Mouse (Mus musculus) CH12.LX (cell line): ENCODE results near the gene Hipk2. TPM values are rescaled to one million over a fixed set of nuclear protein-coding genes. Genes with fewer than 3 reads are reported as not detected.

Source experiments
- DNase-seq: peaks from one replicate; pipeline ENCODE4 v3.0.0-alpha.2; 2013; ENCODE audit errors: extremely low read depth
- H3K27ac ChIP-seq: 2 replicates; pipeline ENCODE4 v1.5.1; 2012; ENCODE audit warnings: low read depth, mild to moderate bottlenecking, control low read depth, moderate library complexity; ENCODE audit not compliant: insufficient read depth
- H3K27me3 ChIP-seq: replicated peaks from 2 replicates; pipeline ENCODE3; 2012; ENCODE audit warnings: inconsistent platforms
- H3K36me3 ChIP-seq, 2 experiments: replicated peaks in 1 of 2; 2 replicates each; pipeline versions ENCODE3 to v1.6.1; 2012; ENCODE audit warnings: inconsistent platforms in 1 of 2, low read length in 1 of 2, mild to moderate bottlenecking in 1 of 2, mixed read lengths in 1 of 2, moderate library complexity in 1 of 2; ENCODE audit not compliant: control insufficient read depth in 1 of 2, insufficient read depth in 1 of 2
- H3K4me1 ChIP-seq, 2 experiments: 2 replicates each; pipeline ENCODE4 v1.6.1; 2012; ENCODE audit warnings: inconsistent platforms in 1 of 2, moderate library complexity in 1 of 2; ENCODE audit not compliant: insufficient read depth in 2 of 2, control insufficient read depth in 1 of 2
- H3K4me2 ChIP-seq: 2 replicates; pipeline ENCODE4 v1.6.1; 2012; ENCODE audit warnings: low read depth, mild to moderate bottlenecking, control low read depth; ENCODE audit not compliant: poor library complexity, insufficient read depth, severe bottlenecking
- H3K4me3 ChIP-seq, 3 experiments: fragments of 150-350 bp in 1 of 3; sonication (generic) in 1 of 3; replicated peaks in 1 of 3; 2 replicates each; pipeline versions ENCODE3 to v1.5.1; 2011 to 2012; ENCODE audit warnings: low read depth in 2 of 3, low read length in 2 of 3, mild to moderate bottlenecking in 2 of 3, moderate library complexity in 2 of 3, control low read depth in 1 of 3, improper control_type of control experiment in 1 of 3, inconsistent platforms in 1 of 3, mixed read lengths in 1 of 3; ENCODE audit not compliant: poor library complexity in 1 of 3
- H3K79me2 ChIP-seq: replicated peaks from 2 replicates; pipeline ENCODE4 v1.6.1; 2012; ENCODE audit warnings: mild to moderate bottlenecking, moderate library complexity; ENCODE audit not compliant: control insufficient read depth, poor library complexity, insufficient read depth, severe bottlenecking; ENCODE audit errors: extremely low read depth
- H3K9ac ChIP-seq: 2 replicates; pipeline ENCODE4 v1.6.1; 2012; ENCODE audit warnings: low read depth, mild to moderate bottlenecking, control low read depth, moderate library complexity; ENCODE audit not compliant: insufficient read depth
- H3K9me3 ChIP-seq: replicated peaks from 2 replicates; pipeline ENCODE3; 2012; ENCODE audit warnings: low read length, inconsistent platforms, mixed read lengths
- BHLHE40 ChIP-seq: IDR thresholded peaks from 2 replicates; pipeline ENCODE4 v1.6.1; 2011; ENCODE audit warnings: mild to moderate bottlenecking, low read depth, low read length, improper control_type of control experiment
- CHD1 ChIP-seq: IDR thresholded peaks from 2 replicates; pipeline ENCODE4 v1.6.1; 2012; ENCODE audit warnings: low read depth, low read length, improper control_type of control experiment, inconsistent platforms
- CHD2 ChIP-seq: IDR thresholded peaks from 2 replicates; pipeline ENCODE4 v1.6.1; 2011; ENCODE audit warnings: low read length, improper control_type of control experiment
- E2F4 ChIP-seq: IDR thresholded peaks from 2 replicates; pipeline ENCODE4 v1.6.1; 2011; ENCODE audit warnings: low read depth, low read length, improper control_type of control experiment; ENCODE audit not compliant: insufficient replicate concordance
- ETS1 ChIP-seq: conservative IDR thresholded peaks from 2 replicates; pipeline ENCODE4 v1.6.1; 2012; ENCODE audit warnings: low read depth, mild to moderate bottlenecking, inconsistent platforms, low read length, improper control_type of control experiment, moderate library complexity
- KAT2A ChIP-seq: IDR thresholded peaks from 2 replicates; pipeline ENCODE4 v1.6.1; 2012; ENCODE audit warnings: low read length, improper control_type of control experiment, inconsistent platforms; ENCODE audit not compliant: insufficient replicate concordance
- MAZ ChIP-seq: IDR thresholded peaks from 2 replicates; pipeline ENCODE4 v1.6.1; 2012; ENCODE audit warnings: low read depth, mild to moderate bottlenecking, inconsistent platforms, low read length, improper control_type of control experiment, moderate library complexity
- MYC ChIP-seq: IDR thresholded peaks from 2 replicates; pipeline ENCODE4 v1.6.1; 2011; ENCODE audit warnings: low read depth, mild to moderate bottlenecking, improper control_type of control experiment, low read length
- NELFE ChIP-seq: IDR thresholded peaks from 2 replicates; pipeline ENCODE4 v1.6.1; 2011; ENCODE audit warnings: low read depth, low read length, improper control_type of control experiment
- NRF1 ChIP-seq: IDR thresholded peaks from 2 replicates; pipeline ENCODE4 v1.6.1; 2014; ENCODE audit warnings: low read depth, mild to moderate bottlenecking, inconsistent platforms, low read length, improper control_type of control experiment, moderate library complexity
- PAX5 ChIP-seq: IDR thresholded peaks from 2 replicates; pipeline ENCODE4 v1.6.1; 2012; ENCODE audit warnings: low read length, inconsistent platforms, mixed read lengths
- POLR2A ChIP-seq: IDR thresholded peaks from 2 replicates; pipeline ENCODE4 v1.6.1; 2011; ENCODE audit warnings: low read depth, mild to moderate bottlenecking, improper control_type of control experiment, low read length
- RCOR1 ChIP-seq: conservative IDR thresholded peaks from 2 replicates; pipeline ENCODE4 v1.6.1; 2012; ENCODE audit warnings: low read depth, mild to moderate bottlenecking, inconsistent platforms, low read length, improper control_type of control experiment
- SMC3 ChIP-seq: IDR thresholded peaks from 2 replicates; pipeline ENCODE4 v1.6.1; 2011; ENCODE audit warnings: low read depth, low read length, improper control_type of control experiment
- TBP ChIP-seq: conservative IDR thresholded peaks from 2 replicates; pipeline ENCODE4 v1.6.1; 2011; ENCODE audit warnings: low read depth, low read length, improper control_type of control experiment
- UBTF ChIP-seq: IDR thresholded peaks from 2 replicates; pipeline ENCODE4 v1.6.1; 2012; ENCODE audit warnings: low read depth, mild to moderate bottlenecking, inconsistent platforms, low read length, improper control_type of control experiment, moderate library complexity
- USF2 ChIP-seq: conservative IDR thresholded peaks from 2 replicates; pipeline ENCODE4 v1.6.1; 2011; ENCODE audit warnings: low read depth, low read length, improper control_type of control experiment
- dilution Hi-C: fragments of 300-500 bp; cut with MboI; formaldehyde crosslinking; loops from 2 replicates; pipeline ENCODE4 v1.14.3; 2020; ENCODE audit warnings: low sequenced_read_pairs; ENCODE audit not compliant: extremely low pct_unique_long_range_greater_than_20kb, extremely low pct_ligation_motif_present
- in situ Hi-C: fragments of 300-500 bp; cut with MboI; formaldehyde crosslinking; loops from 3 replicates; pipeline ENCODE4 v1.14.3; 2019; ENCODE audit warnings: low sequenced_read_pairs, low pct_ligation_motif_present, low pct_unique_long_range_greater_than_20kb, mixed read lengths
- polyA plus RNA-seq: library from polyadenylated mRNA; unstranded; fragments of >175 nt; gene quantifications from 2 replicates; pipeline ENCODE4 v1.2.1, GENCODE M21; 2012; ENCODE audit warnings: low read depth; ENCODE audit not compliant: insufficient read length
- total RNA-seq, 2 experiments: library from RNA; depleted of rRNA; stranded (reverse); fragments of 300-350 nt in 1 of 2; fragments of >200 nt in 1 of 2; gene quantifications; 2 replicates each; pipeline ENCODE4 v1.2.3; 2012 to 2014

Hipk2 gene
- total and polyA plus RNA-seq, 3 experiments: 1.6 to 5.3 (median 2.6) TPM

DNA sequence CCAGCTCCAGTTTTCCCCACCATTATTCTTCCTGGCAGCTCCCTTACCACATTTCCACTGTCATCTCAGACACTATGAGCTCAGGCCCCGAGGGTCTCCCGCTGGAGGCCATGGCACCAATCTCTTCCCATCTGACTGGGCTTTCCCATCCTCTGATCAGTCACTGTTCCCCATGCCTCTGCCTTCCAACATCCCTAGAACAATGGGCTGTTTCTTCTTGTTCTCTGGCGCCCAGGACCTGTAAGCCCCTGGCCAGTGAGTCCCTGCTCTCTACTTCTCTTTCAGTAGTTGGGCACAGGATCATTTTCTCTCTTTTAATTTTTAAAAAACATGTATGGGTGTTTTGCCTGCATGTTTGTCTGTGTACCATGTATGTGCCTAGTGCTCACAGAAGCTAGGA lies 143.3 kb downstream of the Hipk2 start:
- dilution Hi-C loops: no loop called here
- DNase-seq: no peak

DNA sequence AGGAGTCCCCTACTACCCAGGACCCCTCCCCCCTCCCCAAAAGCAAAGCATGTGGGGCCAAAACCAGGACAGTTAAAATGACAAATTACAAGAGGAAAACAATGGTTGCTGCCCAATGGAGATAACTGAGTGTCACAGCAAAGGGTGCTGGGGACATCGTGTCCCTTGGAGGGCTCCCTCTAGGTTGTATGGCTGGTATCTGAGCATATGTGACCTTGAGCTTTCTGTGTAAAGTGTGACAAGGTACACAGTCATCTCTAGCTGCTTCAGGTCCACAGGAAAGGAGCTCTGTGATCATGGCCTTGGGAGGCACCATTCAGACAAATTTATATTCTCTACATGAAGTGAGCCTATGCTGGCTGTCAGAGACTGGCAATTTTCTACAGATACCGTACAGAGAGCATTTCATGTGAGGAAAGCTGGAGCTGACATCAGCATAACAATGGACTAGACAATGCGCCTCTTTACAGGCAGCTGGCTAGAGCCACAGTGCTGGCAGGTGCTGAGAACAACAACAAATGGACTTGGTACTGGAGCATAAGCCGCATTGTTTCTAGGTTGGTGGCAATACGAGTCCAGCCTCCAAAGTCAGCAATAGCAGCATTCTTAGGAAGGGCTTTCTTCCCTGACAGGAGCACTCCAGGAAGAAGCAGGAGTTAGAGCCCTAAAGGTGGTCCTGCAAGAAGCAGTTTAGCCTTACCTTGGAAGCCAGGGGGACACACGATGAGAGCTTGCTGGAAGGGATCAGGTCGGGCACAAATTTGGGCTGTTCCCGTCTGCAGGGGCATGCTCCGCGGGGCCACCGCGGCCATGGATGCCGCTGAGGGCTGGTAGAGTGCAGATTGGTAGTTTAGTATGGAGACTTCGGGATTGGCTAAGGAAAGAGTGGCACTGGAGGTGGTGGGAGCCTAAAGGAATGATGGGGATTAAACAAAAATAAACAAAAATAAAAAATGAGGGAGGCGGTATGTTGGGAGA lies 145.5 kb downstream of the Hipk2 start:
- Histone ChIP-seq H3K4me1 (peaks cover 0 to 21% of the 10 kb centered on the region in 2 experiments; a peak in 2 of 4 replicates), H3K27me3 (no peaks in the 10 kb centered on the region), H3K79me2 (no peaks in the 10 kb centered on the region), H3K4me2 (no peak overlapping the region), H3K4me3 (no peak overlapping the region), H3K36me3 (peaks cover 3 to 14% of the 10 kb centered on the region in 2 experiments), H3K27ac (no peak overlapping the region), H3K9me3 (no peaks in the 10 kb centered on the region), H3K9ac (no peak overlapping the region)
- no peak for DNase-seq
- in situ Hi-C loops: loop anchor here (25.0 kb wide), 1 partner anchor 332 kb away; no protein-coding TSS in a partner anchor
- TF ChIP-seq POLR2A (no peak), ETS1 (no peak), CHD2 (no peak), RCOR1 (no peak), UBTF (no peak), SMC3 (no peak), BHLHE40 (no peak), E2F4 (no peak), NRF1 (no peak), KAT2A (no peak)
- dilution Hi-C loops: no loop called here

More for the DNA sequence above, 143.3 kb downstream of the Hipk2 start:
- Histone ChIP-seq H3K4me1 (peaks cover 0 to 5% of the 10 kb centered on the region in 2 experiments; a peak in 2 of 4 replicates), H3K27me3 (no peaks in the 10 kb centered on the region), H3K36me3 (peaks cover 3 to 18% of the 10 kb centered on the region in 2 experiments), H3K4me2 (no peak overlapping the region), H3K4me3 (no peak overlapping the region), H3K9me3 (no peaks in the 10 kb centered on the region), H3K79me2 (no peaks in the 10 kb centered on the region), H3K27ac (no peak overlapping the region), H3K9ac (no peak overlapping the region)
- in situ Hi-C loops: loop anchor here (25.0 kb wide), 1 partner anchor 330 kb away; no protein-coding TSS in a partner anchor
- TF ChIP-seq CHD1: no peak
- TF ChIP-seq NELFE: no peak
- TF ChIP-seq MAZ: no peak
- TF ChIP-seq USF2: no peak
- TF ChIP-seq MYC: no peak
- TF ChIP-seq TBP: no peak
- no peak for TF ChIP-seq RCOR1
- no peak for TF ChIP-seq KAT2A
- TF ChIP-seq BHLHE40: no peak
- TF ChIP-seq UBTF: no peak
- no peak for TF ChIP-seq PAX5
- TF ChIP-seq SMC3: no peak
- no peak for TF ChIP-seq CHD2
